Mouse (Mus musculus): Measurements from ENCODE around the gene Akr1c12. TPM values are rescaled to one million over a fixed set of nuclear protein-coding genes. Genes with fewer than 3 reads are reported as not detected.
"Not testable (repeated sequence)": the region's sequence is repeated elsewhere in the genome, so short reads cannot be mapped to it uniquely, and the experiment has no call there.

The Akr1c12 gene
- polyA plus RNA-seq, 1 experiment: 7.4 TPM

- no peak for TF ChIP-seq POLR2A (IDR thresholded peaks at IDR 0.05; ENCODE audit: borderline replicate concordance, low read depth, low read length)
- TF ChIP-seq CTCF (IDR thresholded peaks at IDR 0.05; ENCODE audit: low read depth, low read length): no peak
- H3K4me3 ChIP-seq (ENCODE audit: insufficient read depth, low read length): no peak overlapping the region
- H3K27ac ChIP-seq (ENCODE audit: insufficient read depth, low read depth, low read length): no peak overlapping the region
- no peaks in the 10 kb centered on the region for H3K4me1 ChIP-seq (ENCODE audit: control insufficient read depth, insufficient read depth, low read length)
Measured at GRCm38 (mm10) chr13:4264612-4265011, 14.6 kb downstream of the Akr1c12 start.

- H3K4me3 ChIP-seq (ENCODE audit: insufficient read depth, low read length): no peak overlapping the region
- no peak for TF ChIP-seq POLR2A (IDR thresholded peaks at IDR 0.05; ENCODE audit: borderline replicate concordance, low read depth, low read length)
- TF ChIP-seq CTCF (IDR thresholded peaks at IDR 0.05; ENCODE audit: low read depth, low read length): no peak
- H3K4me1 ChIP-seq (ENCODE audit: control insufficient read depth, insufficient read depth, low read length): no peaks in the 10 kb centered on the region
- H3K27ac ChIP-seq (ENCODE audit: insufficient read depth, low read depth, low read length): no peak overlapping the region
Measured at GRCm38 (mm10) chr13:4257349-4257748, 21.9 kb downstream of the Akr1c12 start.

- H3K4me1 ChIP-seq (ENCODE audit: control insufficient read depth, insufficient read depth, low read length); H3K27ac ChIP-seq (ENCODE audit: insufficient read depth, low read depth, low read length); H3K4me3 ChIP-seq (ENCODE audit: insufficient read depth, low read length): not testable (repeated sequence)
Measured at GRCm38 (mm10) chr13:4256894-4257293, 22.3 kb downstream of the Akr1c12 start.

GRCm38 (mm10) chr13:4249347-4249746 is 29.9 kb downstream of the Akr1c12 start:
- Histone ChIP-seq H3K27ac (ENCODE audit: insufficient read depth, low read depth, low read length) (no peak overlapping the region), H3K4me1 (ENCODE audit: control insufficient read depth, insufficient read depth, low read length) (no peaks in the 10 kb centered on the region), H3K4me3 (ENCODE audit: insufficient read depth, low read length) (no peak overlapping the region)
- TF ChIP-seq POLR2A (IDR thresholded peaks at IDR 0.05; ENCODE audit: borderline replicate concordance, low read depth, low read length) (no peak), CTCF (IDR thresholded peaks at IDR 0.05; ENCODE audit: low read depth, low read length) (no peak)

GRCm38 (mm10) chr13:4244861-4245559 is 34.2 kb downstream of the Akr1c12 start:
- Histone ChIP-seq H3K27ac (ENCODE audit: insufficient read depth, low read depth, low read length) (no peak overlapping the region), H3K4me3 (ENCODE audit: insufficient read depth, low read length) (no peak overlapping the region), H3K4me1 (ENCODE audit: control insufficient read depth, insufficient read depth, low read length) (no peaks in the 10 kb centered on the region)
- TF ChIP-seq POLR2A (IDR thresholded peaks at IDR 0.05; ENCODE audit: borderline replicate concordance, low read depth, low read length): no peak
- TF ChIP-seq CTCF (IDR thresholded peaks at IDR 0.05; ENCODE audit: low read depth, low read length): no peak

GRCm38 (mm10) chr13:4233536-4234172 is 45.6 kb downstream of the Akr1c12 start:
- Histone ChIP-seq H3K4me3 (ENCODE audit: insufficient read depth, low read length) (no peak overlapping the region), H3K4me1 (ENCODE audit: control insufficient read depth, insufficient read depth, low read length) (no peaks in the 10 kb centered on the region), H3K27ac (ENCODE audit: insufficient read depth, low read depth, low read length) (no peak overlapping the region)
- no peak for TF ChIP-seq CTCF (IDR thresholded peaks at IDR 0.05; ENCODE audit: low read depth, low read length)
- no peak for TF ChIP-seq POLR2A (IDR thresholded peaks at IDR 0.05; ENCODE audit: borderline replicate concordance, low read depth, low read length)

GRCm38 (mm10) chr13:4233135-4233534 is 46.1 kb downstream of the Akr1c12 start:
- Histone ChIP-seq H3K4me3 (ENCODE audit: insufficient read depth, low read length) (no peak overlapping the region), H3K27ac (ENCODE audit: insufficient read depth, low read depth, low read length) (no peak overlapping the region)
- no peak for TF ChIP-seq POLR2A (IDR thresholded peaks at IDR 0.05; ENCODE audit: borderline replicate concordance, low read depth, low read length)
- no peak for TF ChIP-seq CTCF (IDR thresholded peaks at IDR 0.05; ENCODE audit: low read depth, low read length)

GRCm38 (mm10) chr13:4230841-4231623 is 48.2 kb downstream of the Akr1c12 start:
- no peak overlapping the region for H3K27ac ChIP-seq (ENCODE audit: insufficient read depth, low read depth, low read length)
- no peak for TF ChIP-seq CTCF (IDR thresholded peaks at IDR 0.05; ENCODE audit: low read depth, low read length)
- no peak for TF ChIP-seq POLR2A (IDR thresholded peaks at IDR 0.05; ENCODE audit: borderline replicate concordance, low read depth, low read length)

More at GRCm38 (mm10) chr13:4233135-4233534, 46.1 kb downstream of the Akr1c12 start:
- H3K4me1 ChIP-seq (ENCODE audit: control insufficient read depth, insufficient read depth, low read length): no peaks in the 10 kb centered on the region

GRCm38 (mm10) chr13:4228441-4228840 is 50.8 kb downstream of the Akr1c12 start, which contains the start of gene Akr1c19:
TSS of gene Akr1c19 (plus strand) at chr13:4228700.
- no peaks in the 10 kb centered on the region for H3K4me1 ChIP-seq (ENCODE audit: control insufficient read depth, insufficient read depth, low read length)
- H3K4me3 ChIP-seq (ENCODE audit: insufficient read depth, low read length): no peak within 1 kb of the TSS
- H3K27ac ChIP-seq (ENCODE audit: insufficient read depth, low read depth, low read length): no peak within 1 kb of the TSS
- no peak for TF ChIP-seq CTCF (IDR thresholded peaks at IDR 0.05; ENCODE audit: low read depth, low read length)
- no peak for TF ChIP-seq POLR2A (IDR thresholded peaks at IDR 0.05; ENCODE audit: borderline replicate concordance, low read depth, low read length)

More at GRCm38 (mm10) chr13:4230841-4231623, 48.2 kb downstream of the Akr1c12 start:
- Histone ChIP-seq H3K4me1 (ENCODE audit: control insufficient read depth, insufficient read depth, low read length) (no peaks in the 10 kb centered on the region), H3K4me3 (ENCODE audit: insufficient read depth, low read length) (no peak overlapping the region)

Other genes starting within 250 kb of the Akr1c12 start
- not detected in 2 replicates for gene Akr1c14, start 230.4 kb downstream of the Akr1c12 start, polyA plus RNA-seq (2012; ENCODE audit: insufficient read depth, insufficient read length, missing spikeins)
- not detected in 2 replicates for gene Akr1c18, start 128.8 kb downstream of the Akr1c12 start, polyA plus RNA-seq (2012; ENCODE audit: insufficient read depth, insufficient read length, missing spikeins)
- gene Akr1c13, start 88.3 kb downstream of the Akr1c12 start, polyA plus RNA-seq (2012; ENCODE audit: insufficient read depth, insufficient read length, missing spikeins): 47.6 and 49.0 TPM in 2 replicates
- gene Akr1c19, start 50.7 kb downstream of the Akr1c12 start, polyA plus RNA-seq (2012; ENCODE audit: insufficient read depth, insufficient read length, missing spikeins): not detected in 2 replicates
- not detected in 2 replicates for gene Akr1c6, start 154.9 kb upstream of the Akr1c12 start, polyA plus RNA-seq (2012; ENCODE audit: insufficient read depth, insufficient read length, missing spikeins)
- not detected in 2 replicates for gene Akr1c20, start 243.9 kb upstream of the Akr1c12 start, polyA plus RNA-seq (2012; ENCODE audit: insufficient read depth, insufficient read length, missing spikeins)

Data from bone marrow macrophage, adult 2 months (primary cell).